Mouse (Mus musculus): ENCODE data around the gene Clptm1. TPM values are rescaled to one million over a fixed set of nuclear protein-coding genes. Genes with fewer than 3 reads are reported as not detected.
"Not testable (repeated sequence)": the region's sequence is repeated elsewhere in the genome, so short reads cannot be mapped to it uniquely, and the experiment has no call there.

The Clptm1 gene
- polyA plus RNA-seq, 1 experiment from 2014 or later: 84.6 TPM

DNA sequence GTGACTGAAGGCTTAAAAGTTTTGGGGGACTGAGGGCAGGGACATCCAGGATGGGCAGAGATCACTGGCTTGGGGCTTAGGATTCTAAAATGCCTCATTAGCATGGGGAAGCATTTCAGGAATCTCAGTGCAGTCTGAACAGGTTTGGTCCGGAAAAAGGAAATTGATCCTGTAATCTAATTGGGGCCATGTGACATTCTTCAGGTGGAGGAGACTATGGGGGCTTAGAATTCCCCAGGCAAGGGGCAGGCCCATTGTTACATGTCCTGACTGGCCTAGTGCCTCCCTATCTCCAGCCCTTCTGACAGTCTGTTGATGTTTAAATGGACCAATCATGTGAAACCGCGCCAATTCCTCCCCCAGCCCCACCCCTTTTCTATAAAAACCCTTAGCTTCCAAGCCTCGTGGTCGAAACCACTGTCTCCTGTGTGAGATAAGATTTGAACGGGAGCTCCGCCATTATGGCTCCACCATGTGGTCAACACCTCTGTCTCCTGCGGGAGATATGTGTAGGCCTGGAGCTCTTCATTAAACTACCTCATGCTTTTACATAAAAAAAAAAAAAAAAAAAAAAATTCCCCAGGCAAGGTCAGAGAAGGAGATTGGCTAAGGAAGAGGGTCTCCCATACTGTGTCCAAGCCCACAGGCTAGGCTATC lies 22.2 kb upstream of the Clptm1 start:
- not testable (repeated sequence) for ATAC-seq (replicated peaks; ENCODE audit: low FRiP score, low TSS enrichment, low read depth); H3K36me3 ChIP-seq (ENCODE audit: control insufficient read depth, insufficient read depth, low read length); H3K4me1 ChIP-seq (replicated peaks; ENCODE audit: control insufficient read depth, insufficient read depth, low read length); H3K4me2 ChIP-seq (ENCODE audit: low read length); H3K27me3 ChIP-seq (replicated peaks; ENCODE audit: control insufficient read depth, insufficient read depth, low read length); H3K4me3 ChIP-seq (ENCODE audit: low read depth, low read length); H3K9me3 ChIP-seq (ENCODE audit: control insufficient read depth, low read length); H3K27ac ChIP-seq (ENCODE audit: low read depth); DNase-seq (ENCODE audit: low spot score); H3K9ac ChIP-seq (ENCODE audit: low read length)
- WGBS: 74% methylated on average over 8 of the region's 8 CpGs

GRCm38 (mm10) chr7:19686521-19686920 lies 21.7 kb upstream of the Clptm1 start:
- H3K4me3 ChIP-seq (ENCODE audit: low read depth, low read length): no peak overlapping the region
- H3K4me1 ChIP-seq (replicated peaks; ENCODE audit: control insufficient read depth, insufficient read depth, low read length): no peaks in the 10 kb centered on the region
- no peaks in the 10 kb centered on the region for H3K9me3 ChIP-seq (ENCODE audit: control insufficient read depth, low read length)
- ATAC-seq (replicated peaks; ENCODE audit: low FRiP score, low TSS enrichment, low read depth) (no peak), DNase-seq (ENCODE audit: low spot score) (no peak)
- 79% methylated on average over 6 of the region's 6 CpGs for WGBS
- no peaks in the 10 kb centered on the region for H3K27me3 ChIP-seq (replicated peaks; ENCODE audit: control insufficient read depth, insufficient read depth, low read length)
- no peaks in the 10 kb centered on the region for H3K36me3 ChIP-seq (ENCODE audit: control insufficient read depth, insufficient read depth, low read length)
- no peak overlapping the region for H3K4me2 ChIP-seq (ENCODE audit: low read length)
- no peak overlapping the region for H3K9ac ChIP-seq (ENCODE audit: low read length)
- no peak overlapping the region for H3K27ac ChIP-seq (ENCODE audit: low read depth)

DNA sequence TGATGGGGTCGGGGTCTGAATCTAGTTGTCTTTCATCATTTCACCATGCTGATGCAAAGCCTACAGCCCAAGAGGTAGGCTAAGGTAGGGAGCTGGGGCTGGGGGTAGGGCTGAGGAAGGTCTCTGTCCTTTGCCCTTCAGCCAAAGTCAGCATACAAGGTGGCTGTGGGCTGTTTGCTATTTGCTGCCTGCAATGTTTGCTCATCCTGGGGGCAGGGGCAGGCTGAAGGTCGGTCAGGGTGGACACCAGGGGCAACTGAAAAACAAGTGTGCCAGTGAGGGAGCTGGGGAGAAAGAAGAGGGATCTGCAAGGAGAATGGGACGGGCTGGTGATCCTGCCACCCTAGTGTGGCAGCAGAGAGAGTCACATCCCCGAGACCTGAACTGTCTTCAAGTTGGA lies 20.5 kb upstream of the Clptm1 start:
- H3K36me3 ChIP-seq (ENCODE audit: control insufficient read depth, insufficient read depth, low read length): no peaks in the 10 kb centered on the region
- H3K9me3 ChIP-seq (ENCODE audit: control insufficient read depth, low read length): no peaks in the 10 kb centered on the region
- no peak overlapping the region for H3K4me3 ChIP-seq (ENCODE audit: low read depth, low read length)
- H3K4me2 ChIP-seq (ENCODE audit: low read length): no peak overlapping the region
- ATAC-seq (replicated peaks; ENCODE audit: low FRiP score, low TSS enrichment, low read depth) (no peak), DNase-seq (ENCODE audit: low spot score) (no peak)
- no peaks in the 10 kb centered on the region for H3K27me3 ChIP-seq (replicated peaks; ENCODE audit: control insufficient read depth, insufficient read depth, low read length)
- no peak overlapping the region for H3K27ac ChIP-seq (ENCODE audit: low read depth)
- 50% methylated on average over 4 of the region's 4 CpGs for WGBS
- H3K9ac ChIP-seq (ENCODE audit: low read length): no peak overlapping the region
- no peaks in the 10 kb centered on the region for H3K4me1 ChIP-seq (replicated peaks; ENCODE audit: control insufficient read depth, insufficient read depth, low read length)

DNA sequence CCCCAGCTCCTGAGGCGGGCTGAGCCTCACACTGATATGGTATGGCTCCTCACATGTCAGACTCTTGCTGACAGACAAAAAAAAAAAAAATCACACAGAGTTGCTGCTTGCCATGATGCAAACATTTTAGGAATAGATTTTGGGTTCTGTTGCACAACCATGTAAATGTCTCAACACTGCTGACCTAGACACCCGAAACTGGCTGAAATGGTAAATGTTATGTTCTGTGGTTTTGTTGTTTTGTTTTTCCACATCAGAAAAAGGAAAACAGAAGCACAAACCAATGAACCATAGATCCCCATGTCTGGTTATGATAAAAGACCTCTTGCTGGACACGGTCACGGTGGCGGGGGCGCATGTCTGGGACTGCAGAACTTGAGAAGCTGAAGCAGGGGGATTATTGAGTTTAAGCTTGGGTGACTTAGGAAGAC lies 19.0 kb upstream of the Clptm1 start:
- no peaks in the 10 kb centered on the region for H3K9me3 ChIP-seq (ENCODE audit: control insufficient read depth, low read length)
- H3K4me2 ChIP-seq (ENCODE audit: low read length): no peak overlapping the region
- ATAC-seq (replicated peaks; ENCODE audit: low FRiP score, low TSS enrichment, low read depth) (no peak), DNase-seq (ENCODE audit: low spot score) (no peak)
- H3K27me3 ChIP-seq (replicated peaks; ENCODE audit: control insufficient read depth, insufficient read depth, low read length): no peaks in the 10 kb centered on the region
- H3K9ac ChIP-seq (ENCODE audit: low read length): no peak overlapping the region
- no peak overlapping the region for H3K4me3 ChIP-seq (ENCODE audit: low read depth, low read length)
- H3K36me3 ChIP-seq (ENCODE audit: control insufficient read depth, insufficient read depth, low read length): no peaks in the 10 kb centered on the region
- no peaks in the 10 kb centered on the region for H3K4me1 ChIP-seq (replicated peaks; ENCODE audit: control insufficient read depth, insufficient read depth, low read length)
- WGBS: 89% methylated on average over 6 of the region's 6 CpGs
- no peak overlapping the region for H3K27ac ChIP-seq (ENCODE audit: low read depth)

DNA sequence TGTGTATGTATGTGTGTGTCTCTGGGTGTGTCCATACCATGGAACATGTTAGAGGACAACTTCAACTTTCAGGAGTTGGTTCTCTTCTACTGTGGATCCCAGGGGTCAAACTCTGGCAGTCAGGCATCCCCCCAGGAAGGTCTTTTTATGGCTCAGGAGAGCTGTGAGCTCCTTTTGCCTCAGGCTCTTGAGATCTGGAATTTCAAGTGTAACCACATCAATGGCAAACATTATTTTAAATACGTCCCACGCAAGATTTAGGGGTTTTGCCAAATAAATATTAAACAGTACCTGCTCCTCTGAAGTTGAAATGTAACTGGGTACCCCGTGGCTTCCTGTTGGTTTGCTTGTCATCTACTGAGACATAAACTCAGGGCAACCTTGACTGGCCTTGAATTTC lies 18.1 kb upstream of the Clptm1 start:
- Histone ChIP-seq H3K4me2 (ENCODE audit: low read length) (no peak overlapping the region), H3K27me3 (replicated peaks; ENCODE audit: control insufficient read depth, insufficient read depth, low read length) (no peaks in the 10 kb centered on the region), H3K9me3 (ENCODE audit: control insufficient read depth, low read length) (no peaks in the 10 kb centered on the region), H3K36me3 (ENCODE audit: control insufficient read depth, insufficient read depth, low read length) (no peaks in the 10 kb centered on the region), H3K9ac (ENCODE audit: low read length) (no peak overlapping the region), H3K4me1 (replicated peaks; ENCODE audit: control insufficient read depth, insufficient read depth, low read length) (no peaks in the 10 kb centered on the region), H3K4me3 (ENCODE audit: low read depth, low read length) (no peak overlapping the region), H3K27ac (ENCODE audit: low read depth) (no peak overlapping the region)
- no peak for ATAC-seq (replicated peaks; ENCODE audit: low FRiP score, low TSS enrichment, low read depth)
- 66% methylated on average over 3 of the region's 3 CpGs for WGBS
- no peak for DNase-seq (ENCODE audit: low spot score)

- DNase-seq (ENCODE audit: low spot score) (no peak), ATAC-seq (replicated peaks; ENCODE audit: low FRiP score, low TSS enrichment, low read depth) (no peak)
- Histone ChIP-seq H3K36me3 (ENCODE audit: control insufficient read depth, insufficient read depth, low read length) (no peaks in the 10 kb centered on the region), H3K9ac (ENCODE audit: low read length) (no peak within 1 kb of the TSS), H3K27ac (ENCODE audit: low read depth) (no peak within 1 kb of the TSS), H3K4me3 (ENCODE audit: low read depth, low read length) (no peak within 1 kb of the TSS), H3K4me1 (replicated peaks; ENCODE audit: control insufficient read depth, insufficient read depth, low read length) (no peaks in the 10 kb centered on the region), H3K27me3 (replicated peaks; ENCODE audit: control insufficient read depth, insufficient read depth, low read length) (no peaks in the 10 kb centered on the region), H3K4me2 (ENCODE audit: low read length) (no peak within 1 kb of the TSS), H3K9me3 (ENCODE audit: control insufficient read depth, low read length) (no peaks in the 10 kb centered on the region)
- WGBS: 63% methylated on average over 8 of the region's 8 CpGs
These were observed 16.4 kb upstream of the Clptm1 start, which contains the start of the genes Gm44805 and Apoc4 for GRCm38 (mm10) chr7:19681202-19681694. Gm44805 (minus strand) TSS chr7:19681423. Apoc4 (minus strand) TSS chr7:19681479.

GRCm38 (mm10) chr7:19680702-19681101 lies 15.9 kb upstream of the Clptm1 start:
- Histone ChIP-seq H3K9me3 (ENCODE audit: control insufficient read depth, low read length) (no peaks in the 10 kb centered on the region), H3K4me2 (ENCODE audit: low read length) (no peak overlapping the region), H3K36me3 (ENCODE audit: control insufficient read depth, insufficient read depth, low read length) (no peaks in the 10 kb centered on the region), H3K4me1 (replicated peaks; ENCODE audit: control insufficient read depth, insufficient read depth, low read length) (no peaks in the 10 kb centered on the region), H3K27ac (ENCODE audit: low read depth) (no peak overlapping the region), H3K27me3 (replicated peaks; ENCODE audit: control insufficient read depth, insufficient read depth, low read length) (no peaks in the 10 kb centered on the region), H3K4me3 (ENCODE audit: low read depth, low read length) (no peak overlapping the region), H3K9ac (ENCODE audit: low read length) (no peak overlapping the region)
- DNase-seq (ENCODE audit: low spot score): no peak
- WGBS: 86% methylated on average over 2 of the region's 2 CpGs
- ATAC-seq (replicated peaks; ENCODE audit: low FRiP score, low TSS enrichment, low read depth): no peak

DNA sequence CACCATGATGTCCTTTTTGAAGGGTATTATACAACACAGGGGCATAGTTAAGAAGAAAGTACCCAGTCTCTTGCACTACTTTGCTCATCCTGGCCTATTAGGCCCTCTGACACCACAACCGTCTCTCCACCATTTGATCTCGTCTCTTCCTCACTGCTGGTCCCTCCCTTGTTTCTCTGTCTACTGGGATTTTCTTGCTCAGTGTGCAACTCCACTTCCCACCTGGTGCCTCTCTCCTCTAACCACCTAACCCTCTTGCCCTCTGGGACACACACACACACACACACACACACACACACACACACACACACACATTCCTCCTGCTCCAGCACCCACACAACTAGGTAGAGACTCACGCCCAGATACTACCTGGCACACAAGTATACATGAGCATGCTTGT lies 14.1 kb upstream of the Clptm1 start:
- 84% methylated on average over 3 of the region's 3 CpGs for WGBS
- H3K4me2 ChIP-seq (ENCODE audit: low read length): no peak overlapping the region
- H3K36me3 ChIP-seq (ENCODE audit: control insufficient read depth, insufficient read depth, low read length): no peaks in the 10 kb centered on the region

DNA sequence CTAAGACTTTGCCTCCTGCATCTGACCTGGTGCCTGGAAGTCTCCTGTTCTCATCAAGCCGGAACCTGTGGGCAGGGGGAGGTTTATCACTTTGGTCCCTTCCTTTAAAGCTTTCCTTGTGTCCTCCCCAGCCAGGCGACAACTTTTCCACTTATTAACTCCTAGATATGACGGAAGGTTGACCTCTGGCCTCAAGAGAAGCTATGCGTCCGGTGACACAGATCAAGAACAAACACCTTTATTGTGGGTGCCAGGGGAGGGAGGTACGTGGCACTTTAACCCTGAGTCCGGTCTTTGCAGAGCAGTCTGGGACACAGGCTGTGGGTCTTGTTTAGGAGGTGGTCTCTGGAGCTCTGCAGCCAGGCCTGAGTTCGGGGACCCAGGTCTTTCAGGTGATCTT lies 13.0 kb upstream of the Clptm1 start, which contains the start of gene Apoc2:
Gene Apoc2 (minus strand): TSS at position 70 of the 400 bp plus-strand sequence.
- WGBS: 64% methylated on average over 8 of the region's 8 CpGs
- no peaks in the 10 kb centered on the region for H3K36me3 ChIP-seq (ENCODE audit: control insufficient read depth, insufficient read depth, low read length)
- H3K27ac ChIP-seq (ENCODE audit: low read depth): no peak within 1 kb of the TSS
- no peak within 1 kb of the TSS for H3K4me3 ChIP-seq (ENCODE audit: low read depth, low read length)
- no peak for DNase-seq (ENCODE audit: low spot score)
- no peaks in the 10 kb centered on the region for H3K9me3 ChIP-seq (ENCODE audit: control insufficient read depth, low read length)
- H3K9ac ChIP-seq (ENCODE audit: low read length): no peak within 1 kb of the TSS
- no peak within 1 kb of the TSS for H3K4me2 ChIP-seq (ENCODE audit: low read length)
- no peaks in the 10 kb centered on the region for H3K27me3 ChIP-seq (replicated peaks; ENCODE audit: control insufficient read depth, insufficient read depth, low read length)
- no peak; the same call in 1 of the 2 replicates for ATAC-seq (replicated peaks; ENCODE audit: low FRiP score, low TSS enrichment, low read depth)
- H3K4me1 ChIP-seq (replicated peaks; ENCODE audit: control insufficient read depth, insufficient read depth, low read length): no peaks in the 10 kb centered on the region

More for the DNA sequence above, 14.1 kb upstream of the Clptm1 start:
- no peak overlapping the region for H3K9ac ChIP-seq (ENCODE audit: low read length)
- no peak for DNase-seq (ENCODE audit: low spot score)
- ATAC-seq (replicated peaks; ENCODE audit: low FRiP score, low TSS enrichment, low read depth): no peak
- H3K4me3 ChIP-seq (ENCODE audit: low read depth, low read length): no peak overlapping the region
- H3K9me3 ChIP-seq (ENCODE audit: control insufficient read depth, low read length): no peaks in the 10 kb centered on the region
- no peaks in the 10 kb centered on the region for H3K27me3 ChIP-seq (replicated peaks; ENCODE audit: control insufficient read depth, insufficient read depth, low read length)
- no peaks in the 10 kb centered on the region for H3K4me1 ChIP-seq (replicated peaks; ENCODE audit: control insufficient read depth, insufficient read depth, low read length)
- no peak overlapping the region for H3K27ac ChIP-seq (ENCODE audit: low read depth)
